Mouse (Mus musculus) leukemia stem cell, adult 10-12 weeks (primary cell): ENCODE results near the gene Slc35a1. TPM values are rescaled to one million over a fixed set of nuclear protein-coding genes. Genes with fewer than 3 reads are reported as not detected.

Experiments used
- polyA plus RNA-seq: library from polyadenylated mRNA; stranded (reverse); fragments of >175 nt; gene quantifications from 2 replicates; pipeline ENCODE4 v1.2.3, GENCODE M21; 2012; ENCODE audit warnings: low replicate concordance

Slc35a1 gene
- 6.0 and 8.1 TPM in 2 replicates for polyA plus RNA-seq

GRCm38 (mm10) chr4:34686874-34687567 is at the start of gene Slc35a1:
Gene Slc35a1, minus strand, starts transcription at chr4:34687438.

DNA sequence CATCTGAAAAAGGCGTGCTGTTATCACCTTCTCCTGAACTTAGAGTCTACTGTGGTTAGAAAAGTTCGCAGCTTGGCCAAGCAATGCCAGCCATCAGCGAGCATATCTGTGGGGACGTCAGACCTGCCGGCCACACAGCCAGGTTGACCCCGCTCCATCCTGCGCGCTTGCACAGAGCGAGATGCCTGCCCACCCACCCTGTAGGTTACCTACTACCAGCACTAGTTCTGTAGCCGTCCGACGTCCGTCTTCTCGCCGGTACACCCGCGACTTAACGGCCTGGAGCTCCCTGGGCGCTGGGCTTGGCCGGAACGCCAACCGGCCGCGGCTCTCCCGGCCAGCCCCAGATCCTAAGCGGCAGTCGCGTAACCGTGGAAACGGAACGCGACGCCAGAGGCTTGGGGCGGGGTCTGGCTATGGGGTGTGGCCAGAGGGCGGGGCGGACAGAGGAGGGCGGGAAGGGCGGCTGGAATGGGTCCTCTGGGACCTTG is 42.7 kb upstream of the Slc35a1 start, which contains the start of gene Cfap206:
TSS of gene Cfap206 (minus strand) at position 356 of the 491 bp plus-strand sequence.

DNA sequence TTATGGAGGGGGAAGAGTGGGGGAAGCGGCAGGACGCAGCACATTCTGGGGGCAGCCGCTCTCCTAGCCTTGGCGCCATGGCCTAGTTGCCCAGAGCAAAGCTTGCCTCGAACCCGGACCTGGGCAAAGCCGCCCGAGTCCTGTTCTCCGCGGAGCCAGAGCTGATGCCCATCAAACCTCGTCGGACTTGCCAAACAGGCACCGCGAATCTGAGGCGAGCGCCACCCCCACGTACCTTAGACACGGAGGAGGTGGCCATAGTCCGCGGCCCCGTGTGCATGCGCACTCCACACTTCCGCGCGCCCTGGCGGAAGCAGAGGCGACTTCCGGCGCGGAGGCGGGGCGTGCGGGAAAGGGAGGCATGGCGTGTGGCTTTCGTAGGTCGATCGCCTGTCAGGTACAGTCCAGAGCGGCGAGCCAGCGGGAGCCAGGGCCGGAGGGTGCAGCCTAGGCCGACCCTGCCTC is 72.6 kb downstream of the Slc35a1 start, which contains the start of the genes Orc3 and Rars2:
TSS of gene Orc3 (minus strand) at position 315 of the 465 bp plus-strand sequence.
TSS of gene Rars2 (plus strand) at position 328 of the 465 bp plus-strand sequence.

Other genes starting within 250 kb of the Slc35a1 start
- gene Akirin2, start 136.5 kb downstream of the Slc35a1 start, polyA plus RNA-seq: 59.5 and 69.8 TPM in 2 replicates
- gene Orc3, start 72.5 kb downstream of the Slc35a1 start, polyA plus RNA-seq: 1.6 and 5.8 TPM in 2 replicates
- gene Rars2, start 72.5 kb downstream of the Slc35a1 start, polyA plus RNA-seq: 1.2 and 2.7 TPM in 2 replicates
- not detected in 2 replicates for gene Cfap206, start 42.8 kb upstream of the Slc35a1 start, polyA plus RNA-seq
- gene Gm136, start 68.8 kb upstream of the Slc35a1 start, polyA plus RNA-seq: not detected in 2 replicates
- 2.3 and 17.0 TPM in 2 replicates for gene Smim8, start 91.0 kb upstream of the Slc35a1 start, polyA plus RNA-seq
- 0.47 and 1.0 TPM in 2 replicates for gene Zfp292, start 195.5 kb upstream of the Slc35a1 start, polyA plus RNA-seq
- not detected in 2 replicates for gene Cga, start 206.3 kb upstream of the Slc35a1 start, polyA plus RNA-seq